Comparison of ENCODE assay signal across 24 mouse cellular contexts in genomic region chr6:145564671-145565070, GRCm38 (mm10). TPM values are rescaled to one million over a fixed set of nuclear protein-coding genes. Genes with fewer than 3 reads are reported as not detected.
DNase-seq lines count a peak whose midpoint lies in the region; ATAC-seq and TF ChIP-seq lines count a peak whose summit lies in the region.
"Had no signal": no experiment of that assay in that cellular context is flagged by ENCODE, and none has a peak within 500 bp of the region (broad histone marks: within the 10 kb centered on the region; RNA-seq: fewer than 3 reads in every experiment).

No protein-coding gene starts in this region.

- peaks cover 5% of the 10 kb centered on the region; the same call in 1 of the 2 replicates for H3K4me1 ChIP-seq in embryonic facial prominence, embryonic 14.5 days (ENCODE audit: control insufficient read depth, insufficient read depth, low read length)
- no peaks in the 10 kb centered on the region; the same call in 1 of the 2 replicates for H3K4me1 ChIP-seq in limb, embryonic 11.5 days (ENCODE audit: control insufficient read depth, insufficient read depth, low read length)
- peaks cover 12% of the 10 kb centered on the region; the same call in 1 of the 2 replicates for H3K4me1 ChIP-seq in hindbrain, embryonic 12.5 days
- H3K4me1 ChIP-seq: intestine, embryonic 15.5 days; midbrain, embryonic 15.5 days had no signal

- WGBS in embryonic facial prominence, embryonic 14.5 days, result 17% methylated on average over 4 of the region's 4 CpGs
- 11% methylated on average over 4 of the region's 4 CpGs for WGBS in limb, embryonic 11.5 days
- 63% methylated on average over 4 of the region's 4 CpGs for WGBS in hindbrain, embryonic 12.5 days

- no peak for ATAC-seq in embryonic facial prominence, embryonic 14.5 days (ENCODE audit: low read depth)
- no peak for ATAC-seq in limb, embryonic 11.5 days (ENCODE audit: insufficient number of reproducible peaks, low FRiP score, low TSS enrichment, low read depth)
- no peak for ATAC-seq in hindbrain, embryonic 12.5 days (ENCODE audit: low FRiP score)
- ATAC-seq: forebrain, embryonic 16.5 days; intestine, embryonic 15.5 days; midbrain, embryonic 15.5 days had no signal

- H3K4me2 ChIP-seq in embryonic facial prominence, embryonic 14.5 days (ENCODE audit: low read depth, low read length), result no peak overlapping the region
- H3K4me2 ChIP-seq in limb, embryonic 11.5 days (ENCODE audit: low read depth, severe bottlenecking), result no peak overlapping the region
- H3K4me2 ChIP-seq in hindbrain, embryonic 12.5 days (replicated peaks), result no peak overlapping the region
- H3K4me2 ChIP-seq: heart, embryonic 15.5 days; hindbrain, embryonic 15.5 days; intestine, embryonic 15.5 days; midbrain, embryonic 15.5 days; neural tube, embryonic 13.5 days; stomach, embryonic 15.5 days had no signal

- H3K79me3 ChIP-seq in C2C12 (ENCODE audit: low read depth), result no peaks in the 10 kb centered on the region

- H3K36me3 ChIP-seq in C2C12 (ENCODE audit: control insufficient read depth, insufficient read depth), result no peaks in the 10 kb centered on the region
- H3K36me3 ChIP-seq in embryonic facial prominence, embryonic 14.5 days (ENCODE audit: control insufficient read depth, insufficient read depth, low read length), result no peaks in the 10 kb centered on the region
- no peaks in the 10 kb centered on the region for H3K36me3 ChIP-seq in limb, embryonic 11.5 days (ENCODE audit: control insufficient read depth, insufficient read depth, low read length)
- H3K36me3 ChIP-seq in hindbrain, embryonic 12.5 days, result no peaks in the 10 kb centered on the region
- H3K36me3 ChIP-seq: heart, embryonic 15.5 days; hindbrain, embryonic 15.5 days; intestine, embryonic 15.5 days; midbrain, embryonic 15.5 days; neural tube, embryonic 13.5 days; stomach, embryonic 15.5 days had no signal

- TF ChIP-seq CTCF in C2C12 (IDR thresholded peaks at IDR 0.05; ENCODE audit: control insufficient read depth, insufficient read depth, insufficient read length), result no peak

- H3K4me3 ChIP-seq in C2C12 (ENCODE audit: insufficient read depth, poor library complexity, severe bottlenecking), result no peak overlapping the region
- no peak overlapping the region for H3K4me3 ChIP-seq in embryonic facial prominence, embryonic 14.5 days (ENCODE audit: low read depth, low read length)
- H3K4me3 ChIP-seq in limb, embryonic 11.5 days (ENCODE audit: low read depth, low read length), result no peak overlapping the region
- no peak overlapping the region for H3K4me3 ChIP-seq in hindbrain, embryonic 12.5 days
- H3K4me3 ChIP-seq: heart, embryonic 15.5 days; hindbrain, embryonic 15.5 days; intestine, embryonic 15.5 days; midbrain, embryonic 15.5 days; neural tube, embryonic 13.5 days; stomach, embryonic 15.5 days had no signal

- peak; percentile 46 for DNase-seq in embryo, embryonic 10.5 days (ENCODE audit: low spot score)
- DNase-seq in embryonic facial prominence, embryonic 14.5 days (ENCODE audit: low spot score), result peak; percentile 70
- peak; percentile 48 for DNase-seq in limb, embryonic 11.5 days (ENCODE audit: low spot score)
- DNase-seq in spleen, postnatal 4 days (ENCODE audit: low spot score in 2 of 2), result no peak
- no peak for DNase-seq in neural tube, embryonic 10.5 days (ENCODE audit: extremely low spot score, low spot score)
- DNase-seq: cerebellum, adult 11 months; cerebellum, adult 9-11 months; gastrocnemius, postnatal 36 days; heart, postnatal 36 days; kidney, adult 8-10 months; kidney, postnatal 25 days; lung, postnatal 4 days had no signal

- no peaks in the 10 kb centered on the region for H3K27me3 ChIP-seq in C2C12 (ENCODE audit: control insufficient read depth, insufficient read depth, insufficient read length)
- H3K27me3 ChIP-seq in embryonic facial prominence, embryonic 14.5 days (replicated peaks; ENCODE audit: control insufficient read depth, insufficient read depth, low read length), result no peaks in the 10 kb centered on the region
- H3K27me3 ChIP-seq in limb, embryonic 11.5 days (ENCODE audit: control insufficient read depth, insufficient read depth, low read length), result no peaks in the 10 kb centered on the region
- H3K27me3 ChIP-seq in hindbrain, embryonic 12.5 days, result no peaks in the 10 kb centered on the region
- H3K27me3 ChIP-seq: heart, embryonic 15.5 days; hindbrain, embryonic 15.5 days; intestine, embryonic 15.5 days; midbrain, embryonic 15.5 days; neural tube, embryonic 13.5 days; stomach, embryonic 15.5 days had no signal

- no peak overlapping the region for H3K9ac ChIP-seq in embryonic facial prominence, embryonic 14.5 days (ENCODE audit: low read depth, low read length)
- no peak overlapping the region for H3K9ac ChIP-seq in limb, embryonic 11.5 days (ENCODE audit: low read length)
- H3K9ac ChIP-seq in hindbrain, embryonic 12.5 days, result no peak overlapping the region
- H3K9ac ChIP-seq: heart, embryonic 15.5 days; hindbrain, embryonic 15.5 days; intestine, embryonic 15.5 days; midbrain, embryonic 15.5 days; neural tube, embryonic 13.5 days; stomach, embryonic 15.5 days had no signal

- no peak overlapping the region for H3K27ac ChIP-seq in embryonic facial prominence, embryonic 14.5 days (replicated peaks; ENCODE audit: low read depth, low read length)
- H3K27ac ChIP-seq in limb, embryonic 11.5 days (replicated peaks; ENCODE audit: low read depth, low read length), result no peak overlapping the region
- no peak overlapping the region for H3K27ac ChIP-seq in hindbrain, embryonic 12.5 days
- H3K27ac ChIP-seq: heart, embryonic 15.5 days; hindbrain, embryonic 15.5 days; intestine, embryonic 15.5 days; midbrain, embryonic 15.5 days; neural tube, embryonic 13.5 days; stomach, embryonic 15.5 days had no signal

- H3K79me2 ChIP-seq in C2C12 (ENCODE audit: control insufficient read depth, insufficient read depth), result no peaks in the 10 kb centered on the region

- no peaks in the 10 kb centered on the region for H3K9me3 ChIP-seq in embryonic facial prominence, embryonic 14.5 days (ENCODE audit: control insufficient read depth, low read length)
- no peaks in the 10 kb centered on the region for H3K9me3 ChIP-seq in limb, embryonic 11.5 days (ENCODE audit: control insufficient read depth, low read length)
- no peaks in the 10 kb centered on the region for H3K9me3 ChIP-seq in hindbrain, embryonic 12.5 days (replicated peaks)
- H3K9me3 ChIP-seq: heart, embryonic 15.5 days; hindbrain, embryonic 15.5 days; intestine, embryonic 15.5 days; midbrain, embryonic 15.5 days; neural tube, embryonic 13.5 days; stomach, embryonic 15.5 days had no signal

- no peak overlapping the region for H3ac ChIP-seq in C2C12 (ENCODE audit: control insufficient read depth, insufficient read length, low read depth)

TF ChIP-seq in C2C12, 6 proteins besides CTCF, POLR2A, EP300 and RAD21:
- TF ChIP-seq MAX (IDR thresholded peaks at IDR 0.05), result no peak
- TF ChIP-seq FOSL1 (IDR thresholded peaks at IDR 0.05; ENCODE audit: insufficient read depth, low read length, poor library complexity, severe bottlenecking), result peak; percentile 27
TF ChIP-seq in C2C12: peak in this region for 1.

RNA-seq across cellular contexts. Expression of gene Lmntd1, which starts 49.4 kb away (rescaled TPM):
- polyA plus RNA-seq in C2C12 (2012; fragmentation: generic; extraction: Trizol), result not detected
- 1.3 TPM in 2 replicates for polyA plus RNA-seq in embryonic facial prominence, embryonic 14.5 days (2014; fragmentation: Nextera tagmentation; extraction: Ambion mirVana)
- polyA plus RNA-seq in limb, embryonic 11.5 days (2014; fragmentation: Nextera tagmentation; extraction: Ambion mirVana), result 0.37 TPM in 1 of 2 replicates, not detected in the other
- polyA plus RNA-seq in hindbrain, embryonic 12.5 days (2016; fragmentation: Nextera tagmentation; extraction: Ambion mirVana), result 0.39 and 0.58 TPM in 2 replicates
- polyA plus RNA-seq: liver, adult 2 months; liver, embryonic 16.5 days had no signal

RNA-seq across cellular contexts. Expression of gene Tuba3b, which starts 50.9 kb away (rescaled TPM):
- 0.06 TPM for polyA plus RNA-seq in C2C12 (2012; fragmentation: generic; extraction: Trizol)
- not detected in 2 replicates for polyA plus RNA-seq in embryonic facial prominence, embryonic 14.5 days (2014; fragmentation: Nextera tagmentation; extraction: Ambion mirVana)
- not detected in 2 replicates for polyA plus RNA-seq in limb, embryonic 11.5 days (2014; fragmentation: Nextera tagmentation; extraction: Ambion mirVana)
- polyA plus RNA-seq in hindbrain, embryonic 12.5 days (2016; fragmentation: Nextera tagmentation; extraction: Ambion mirVana), result not detected in 2 replicates
- polyA plus RNA-seq: forebrain, embryonic 16.5 days; hindbrain, embryonic 15.5 days; intestine, embryonic 15.5 days; liver, adult 2 months; liver, embryonic 16.5 days; lung, embryonic 16.5 days; midbrain, embryonic 15.5 days; neural tube, embryonic 13.5 days; stomach, embryonic 15.5 days had no signal

Comparison
In these comparisons a context has a peak if more than half of its experiments do, and no peak if none do; other contexts are left out.
1. DNase-seq: peak in embryo, embryonic 10.5 days (single experiment), embryonic facial prominence, embryonic 14.5 days (single experiment) and limb, embryonic 11.5 days (single experiment); none in spleen, postnatal 4 days (0 of 2) and neural tube, embryonic 10.5 days (single experiment).